Mouse (Mus musculus) forebrain, embryonic 10.5 days (tissue): ENCODE data around the gene Slc15a5. TPM values are rescaled to one million over a fixed set of nuclear protein-coding genes. Genes with fewer than 3 reads are reported as not detected.

Experiments
- DNase-seq: peaks from one replicate; pipeline ENCODE4 v3.0.0-alpha.2; 2017; ENCODE audit warnings: low spot score; ENCODE audit errors: extremely low spot score
- H3K27ac ChIP-seq: fragments of 300-500 bp; sonication (generic); 2 replicates; pipeline ENCODE4 v1.5.1; 2016; ENCODE audit warnings: mild to moderate bottlenecking
- H3K27me3 ChIP-seq: fragments of 300-500 bp; sonication (generic); 2 replicates; pipeline ENCODE4 v1.6.1; 2016; ENCODE audit warnings: mild to moderate bottlenecking; ENCODE audit not compliant: poor library complexity, severe bottlenecking
- H3K36me3 ChIP-seq: fragments of 300-500 bp; sonication (generic); replicated peaks from 2 replicates; pipeline ENCODE4 v1.6.1; 2016; ENCODE audit warnings: mild to moderate bottlenecking, moderate library complexity
- H3K4me1 ChIP-seq: fragments of 300-500 bp; sonication (generic); 2 replicates; pipeline ENCODE4 v1.6.1; 2016
- H3K4me3 ChIP-seq: fragments of 300-500 bp; sonication (generic); 2 replicates; pipeline ENCODE4 v1.5.1; 2016; ENCODE audit warnings: mild to moderate bottlenecking, moderate library complexity
- H3K9me3 ChIP-seq: fragments of 300-500 bp; sonication (generic); 2 replicates; pipeline ENCODE4 v1.6.1; 2016; ENCODE audit warnings: mild to moderate bottlenecking, moderate library complexity
- WGBS: fragments of 180-500 bp; shearing (Covaris S2); methylation state at CpG from one replicate; pipeline ENCODE4 v1.1.7; 2016; 5-methylcytosine and 5-hydroxymethylcytosine counted together
- polyA plus RNA-seq: library from polyadenylated mRNA; unstranded; fragments of >200 nt; fragmentation: Nextera tagmentation; extraction: Ambion mirVana; gene quantifications from 2 replicates; pipeline ENCODE4 v1.2.1, GENCODE M21; 2016

Gene Slc15a5
- polyA plus RNA-seq, 1 experiment from 2014 or later = not detected

GRCm38 (mm10) chr6:138077681-138078439 is 1.9 kb downstream of the Slc15a5 start:
- Histone ChIP-seq H3K36me3 (no peaks in the 10 kb centered on the region), H3K27ac (no peak overlapping the region), H3K9me3 (no peaks in the 10 kb centered on the region), H3K4me3 (no peak overlapping the region), H3K27me3 (no peaks in the 10 kb centered on the region), H3K4me1 (peaks cover 2% of the 10 kb centered on the region; the same call in 1 of the 2 replicates)
- 87% methylated on average over 5 of the region's 5 CpGs for WGBS
- DNase-seq = no peak

- Histone ChIP-seq H3K36me3 (no peaks in the 10 kb centered on the region), H3K27ac (no peak overlapping the region), H3K4me1 (peaks cover 21% of the 10 kb centered on the region), H3K27me3 (no peaks in the 10 kb centered on the region), H3K9me3 (no peaks in the 10 kb centered on the region), H3K4me3 (no peak overlapping the region)
- no peak for DNase-seq
- 98% methylated on average over 1 of the region's 1 CpGs for whole genome bisulfite sequencing
Observed at GRCm38 (mm10) chr6:138075723-138076122, 4.0 kb downstream of the Slc15a5 start.

DNA sequence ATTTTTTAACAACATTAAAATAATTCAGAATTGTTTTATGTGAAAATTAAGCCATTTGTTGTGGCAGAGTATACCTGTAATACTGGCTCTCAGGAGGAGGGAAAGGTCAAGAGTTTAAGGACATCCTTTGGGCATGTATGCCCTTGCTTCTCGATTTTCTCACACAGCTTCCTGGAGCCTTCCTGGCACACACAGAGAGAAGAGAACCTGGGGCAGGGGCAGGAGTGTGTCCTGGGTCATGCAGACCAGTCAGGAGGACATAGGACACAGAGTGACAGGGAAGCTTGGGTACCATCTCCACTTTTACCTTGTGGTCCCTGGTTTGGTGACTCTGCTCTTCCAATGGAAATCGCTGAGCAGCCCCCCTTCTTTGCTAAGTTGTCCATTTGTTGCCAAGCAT is 6.2 kb downstream of the Slc15a5 start:
- H3K36me3 ChIP-seq = no peaks in the 10 kb centered on the region
- no peak overlapping the region for H3K4me3 ChIP-seq
- WGBS = 80% methylated on average over 2 of the region's 2 CpGs
- H3K9me3 ChIP-seq = no peaks in the 10 kb centered on the region
- H3K27ac ChIP-seq = no peak overlapping the region
- no peak for DNase-seq
- H3K4me1 ChIP-seq = peaks cover 23% of the 10 kb centered on the region
- H3K27me3 ChIP-seq = no peaks in the 10 kb centered on the region

- WGBS = 83% methylated on average over 8 of the region's 8 CpGs
- Histone ChIP-seq H3K9me3 (no peaks in the 10 kb centered on the region), H3K36me3 (no peaks in the 10 kb centered on the region), H3K4me1 (peaks cover 23% of the 10 kb centered on the region), H3K27me3 (no peaks in the 10 kb centered on the region), H3K27ac (no peak overlapping the region), H3K4me3 (no peak overlapping the region)
- no peak for DNase-seq
Observed at GRCm38 (mm10) chr6:138072963-138073339, 6.8 kb downstream of the Slc15a5 start.

GRCm38 (mm10) chr6:138072110-138072962 is 7.4 kb downstream of the Slc15a5 start:
- H3K4me1 ChIP-seq = peaks cover 23% of the 10 kb centered on the region
- WGBS = 83% methylated on average over 5 of the region's 5 CpGs
- no peaks in the 10 kb centered on the region for H3K9me3 ChIP-seq

DNA sequence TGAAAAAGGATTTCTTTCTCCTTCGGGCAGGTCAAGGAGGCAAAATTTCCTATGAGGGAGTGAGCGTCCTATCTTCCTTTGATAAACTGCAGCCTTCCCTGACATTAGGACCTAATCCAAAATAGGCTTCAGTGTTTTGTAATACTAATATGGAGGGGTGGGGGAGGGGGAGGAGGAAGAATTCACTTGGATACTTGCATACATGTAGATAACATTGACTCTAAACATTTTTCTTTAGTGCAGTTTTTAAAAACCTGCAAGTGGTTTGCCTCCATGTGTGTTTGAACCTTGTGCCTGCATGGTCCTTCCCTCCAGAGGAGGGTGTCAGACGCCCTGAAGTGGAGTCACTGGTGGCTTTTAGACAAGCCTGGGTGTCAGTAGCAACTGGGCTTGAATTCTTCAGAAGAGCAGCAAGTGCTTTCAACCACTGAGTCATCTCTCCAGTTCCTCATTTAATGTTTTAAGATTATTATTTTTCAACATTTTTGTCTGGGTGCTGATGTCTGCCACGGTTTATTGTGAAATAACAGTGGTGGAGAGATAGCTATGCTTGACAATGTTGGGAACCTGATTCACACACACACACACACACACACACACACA is 8.1 kb downstream of the Slc15a5 start:
- Histone ChIP-seq H3K27me3 (no peaks in the 10 kb centered on the region), H3K27ac (no peak overlapping the region), H3K4me3 (no peak overlapping the region), H3K36me3 (no peaks in the 10 kb centered on the region), H3K4me1 (peaks cover 23% of the 10 kb centered on the region), H3K9me3 (no peaks in the 10 kb centered on the region)
- no peak for DNase-seq
- 46% methylated on average over 4 of the region's 4 CpGs for WGBS

More at GRCm38 (mm10) chr6:138072110-138072962, 7.4 kb downstream of the Slc15a5 start:
- Histone ChIP-seq H3K4me3 (no peak overlapping the region), H3K36me3 (no peaks in the 10 kb centered on the region), H3K27ac (no peak overlapping the region), H3K27me3 (no peaks in the 10 kb centered on the region)
- DNase-seq = no peak

DNA sequence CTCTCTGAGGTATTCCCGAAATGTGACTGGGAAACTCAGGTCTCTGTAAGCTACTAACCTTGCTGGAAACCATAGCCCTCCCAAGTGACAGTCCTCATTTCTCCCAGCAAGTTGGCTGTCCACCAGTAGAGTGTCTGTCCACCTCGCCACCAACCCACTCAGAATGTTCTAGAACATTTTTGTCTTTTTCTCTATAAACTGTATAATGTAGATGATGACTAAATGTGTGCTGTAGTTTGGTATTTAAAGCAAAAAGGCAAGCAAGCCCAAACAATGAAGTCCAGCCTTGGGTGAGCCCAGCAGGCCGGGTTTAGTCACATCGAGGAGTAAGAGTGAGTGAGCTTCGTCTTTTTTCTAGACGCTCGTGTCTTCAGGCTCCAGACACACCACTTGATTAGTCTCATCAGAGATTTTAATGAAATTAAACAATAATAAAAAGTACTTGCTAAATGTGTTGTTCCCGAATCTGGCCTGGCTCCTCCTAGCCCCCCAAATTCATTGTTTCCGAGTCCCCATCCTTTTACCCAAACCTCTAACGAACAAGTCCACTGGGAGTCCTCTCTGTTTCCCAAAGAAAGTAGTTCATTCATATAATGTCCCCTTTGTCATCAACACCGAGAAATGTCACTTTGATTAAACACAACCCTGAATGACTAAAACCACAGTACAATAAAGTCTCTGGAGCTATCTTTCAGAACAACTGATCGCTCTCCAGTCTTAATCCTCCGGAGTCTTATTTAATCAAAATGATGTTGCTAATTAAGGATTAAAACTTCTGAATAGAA is 8.8 kb downstream of the Slc15a5 start:
- Histone ChIP-seq H3K9me3 (no peaks in the 10 kb centered on the region), H3K27me3 (no peaks in the 10 kb centered on the region), H3K4me1 (peaks cover 23% of the 10 kb centered on the region), H3K27ac (no peak overlapping the region), H3K4me3 (no peak overlapping the region), H3K36me3 (no peaks in the 10 kb centered on the region)
- no peak for DNase-seq
- WGBS = 52% methylated on average over 13 of the region's 13 CpGs

- Histone ChIP-seq H3K4me1 (peaks cover 23% of the 10 kb centered on the region), H3K27ac (no peak overlapping the region), H3K4me3 (no peak overlapping the region), H3K9me3 (no peaks in the 10 kb centered on the region), H3K36me3 (no peaks in the 10 kb centered on the region), H3K27me3 (no peaks in the 10 kb centered on the region)
- 90% methylated on average over 10 of the region's 10 CpGs for WGBS
- DNase-seq = no peak
Observed at GRCm38 (mm10) chr6:138069921-138070320, 9.8 kb downstream of the Slc15a5 start.

DNA sequence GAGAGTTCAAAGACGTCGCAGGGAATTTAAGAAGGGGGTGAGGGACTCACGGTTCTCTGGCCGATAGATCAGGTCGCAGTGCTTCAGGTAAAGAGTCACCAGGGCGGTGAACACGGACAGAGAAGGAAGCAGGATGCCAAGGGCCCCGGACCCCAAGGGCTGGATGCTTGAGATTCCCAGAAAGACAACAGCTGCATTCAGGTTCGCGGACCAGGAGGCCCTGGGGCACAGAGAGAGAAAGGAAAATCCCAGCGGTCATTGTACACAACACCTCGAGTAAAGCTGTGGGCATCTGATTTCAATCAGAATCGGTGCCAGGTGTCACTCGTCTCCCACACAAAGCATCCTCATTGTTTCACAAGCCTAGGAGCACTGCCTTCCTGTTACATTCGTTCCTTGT is 24.1 kb downstream of the Slc15a5 start:
- no peak overlapping the region for H3K27ac ChIP-seq
- H3K4me3 ChIP-seq = no peak overlapping the region
- no peak for DNase-seq
- no peaks in the 10 kb centered on the region for H3K9me3 ChIP-seq
- peaks cover 6% of the 10 kb centered on the region for H3K4me1 ChIP-seq
- H3K27me3 ChIP-seq = no peaks in the 10 kb centered on the region
- 25% methylated on average over 15 of the region's 15 CpGs for WGBS
- H3K36me3 ChIP-seq = no peaks in the 10 kb centered on the region

GRCm38 (mm10) chr6:138054956-138055355 is 24.8 kb downstream of the Slc15a5 start:
- DNase-seq = no peak
- no peaks in the 10 kb centered on the region for H3K9me3 ChIP-seq
- H3K27me3 ChIP-seq = no peaks in the 10 kb centered on the region
- no peak overlapping the region for H3K4me3 ChIP-seq
- no peak overlapping the region for H3K27ac ChIP-seq
- H3K36me3 ChIP-seq = no peaks in the 10 kb centered on the region
- 91% methylated on average over 12 of the region's 12 CpGs for WGBS
- H3K4me1 ChIP-seq = peaks cover 6% of the 10 kb centered on the region

GRCm38 (mm10) chr6:138054166-138054565 is 25.6 kb downstream of the Slc15a5 start:
- Histone ChIP-seq H3K36me3 (no peaks in the 10 kb centered on the region), H3K4me1 (peaks cover 6% of the 10 kb centered on the region), H3K4me3 (no peak overlapping the region), H3K27me3 (no peaks in the 10 kb centered on the region), H3K27ac (no peak overlapping the region), H3K9me3 (no peaks in the 10 kb centered on the region)
- WGBS = 59% methylated on average over 1 of the region's 1 CpGs
- DNase-seq = no peak

DNA sequence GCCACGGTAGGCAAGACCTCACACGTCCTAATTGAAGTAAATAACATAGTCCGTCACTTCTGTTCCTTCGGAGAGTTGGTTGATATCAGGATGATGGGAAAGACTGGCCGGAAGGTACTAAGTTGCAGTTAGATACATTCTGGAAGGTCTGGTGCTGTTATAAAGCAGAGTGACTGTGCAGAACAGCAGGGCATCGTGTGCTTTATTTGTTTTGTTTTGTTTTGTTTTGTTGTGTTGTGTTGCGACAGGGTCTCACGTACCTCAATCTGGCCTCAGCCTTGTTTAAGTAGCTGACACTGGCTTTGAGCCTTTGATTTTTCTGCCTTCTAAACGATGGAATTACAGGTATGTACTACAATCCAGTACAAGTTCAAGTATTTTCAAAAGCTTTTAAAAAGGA is 26.0 kb downstream of the Slc15a5 start:
- Histone ChIP-seq H3K9me3 (no peaks in the 10 kb centered on the region), H3K27me3 (no peaks in the 10 kb centered on the region), H3K4me3 (no peak overlapping the region), H3K36me3 (no peaks in the 10 kb centered on the region), H3K27ac (no peak overlapping the region), H3K4me1 (peaks cover 6% of the 10 kb centered on the region)
- no peak for DNase-seq
- 90% methylated on average over 9 of the region's 9 CpGs for WGBS
